Mouse (Mus musculus): ENCODE results near the gene Pard3.
"Not testable (repeated sequence)": the region's sequence is repeated elsewhere in the genome, so short reads cannot be mapped to it uniquely, and the experiment has no call there.

Gene Pard3

DNA sequence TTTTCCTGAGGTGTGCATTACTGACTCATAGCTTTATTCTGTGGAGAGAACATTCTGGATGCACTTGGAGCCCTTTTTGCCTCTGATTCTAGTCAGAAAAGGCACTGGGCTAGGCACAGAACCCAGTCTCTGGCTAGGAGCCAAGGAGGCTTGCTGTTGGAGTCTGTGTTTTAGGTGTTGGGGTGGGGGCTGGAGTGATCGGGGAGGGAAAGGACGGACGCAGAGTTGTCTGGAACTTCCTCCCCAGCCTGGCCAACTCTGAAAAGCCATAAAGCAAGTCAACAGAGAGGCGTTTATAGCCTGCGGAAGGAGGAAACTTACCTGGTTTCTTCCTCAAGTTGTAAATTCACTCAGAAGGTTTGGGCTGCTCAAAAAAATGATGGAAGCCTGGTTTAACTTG is 70.6 kb downstream of the Pard3 start:
- DNase-seq (ENCODE audit: extremely low spot score, low read depth, low spot score), result no peak

DNA sequence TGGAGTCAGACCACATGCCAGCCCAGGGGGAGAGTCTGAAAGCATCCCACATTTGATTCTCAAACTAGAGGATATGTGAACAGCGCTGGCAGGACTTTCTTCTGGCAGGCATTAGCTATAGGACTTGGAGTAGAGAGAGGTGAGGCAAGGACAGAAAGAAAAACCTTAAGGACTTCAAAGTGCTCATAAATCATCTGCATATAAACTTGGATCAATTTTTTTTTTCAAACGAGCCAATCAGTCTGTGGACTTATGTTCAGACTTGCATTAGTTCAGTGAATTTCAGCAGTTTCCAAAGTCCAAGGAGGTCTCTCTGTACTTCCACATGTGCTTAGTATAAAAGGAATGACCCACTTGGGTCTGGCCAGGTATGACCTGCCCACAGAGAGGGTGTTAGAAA is 72.5 kb downstream of the Pard3 start:
- DNase-seq (ENCODE audit: extremely low spot score, low read depth, low spot score), result no peak

DNA sequence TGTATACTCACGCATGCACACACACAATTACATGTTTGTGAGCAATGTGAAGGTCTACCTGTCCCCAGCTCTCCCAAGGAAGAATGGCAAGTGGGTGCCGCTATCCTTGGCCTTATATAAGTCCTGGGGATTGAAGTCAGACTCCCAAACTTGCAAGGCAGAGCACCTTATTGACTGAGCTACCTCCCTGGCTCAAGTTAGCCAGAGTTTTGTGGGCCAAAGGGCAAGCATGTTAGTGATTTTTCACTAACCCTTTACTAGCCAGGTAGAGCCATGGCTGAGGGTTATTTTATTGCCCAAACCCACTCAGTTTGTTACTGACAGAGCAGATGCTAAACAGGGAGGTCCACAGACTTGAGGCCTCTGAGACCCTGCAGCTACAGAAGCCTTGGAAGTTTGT is 73.1 kb downstream of the Pard3 start:
- no peak for DNase-seq (ENCODE audit: extremely low spot score, low read depth, low spot score)

DNA sequence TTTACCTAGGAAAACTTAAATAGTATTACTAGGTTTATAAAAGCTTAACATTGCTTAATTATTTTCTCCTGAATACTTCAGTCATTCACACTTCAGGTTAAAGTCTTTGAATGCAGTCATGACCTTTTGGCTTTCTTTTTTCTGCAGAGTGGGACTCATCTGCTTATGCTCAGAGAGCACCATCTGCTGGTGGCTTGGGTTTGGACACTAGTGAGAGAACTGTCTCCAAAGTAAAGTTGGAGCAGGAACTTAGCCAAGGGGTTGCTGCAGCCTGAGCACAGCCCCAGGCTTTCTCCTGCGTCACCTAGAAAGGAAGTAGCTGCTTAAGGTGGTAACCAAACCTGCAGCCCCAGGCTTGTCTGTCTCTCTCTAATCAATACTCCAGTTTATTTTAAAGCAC is 75.5 kb downstream of the Pard3 start:
- DNase-seq (ENCODE audit: extremely low spot score, low read depth, low spot score), result peak; percentile 64

DNA sequence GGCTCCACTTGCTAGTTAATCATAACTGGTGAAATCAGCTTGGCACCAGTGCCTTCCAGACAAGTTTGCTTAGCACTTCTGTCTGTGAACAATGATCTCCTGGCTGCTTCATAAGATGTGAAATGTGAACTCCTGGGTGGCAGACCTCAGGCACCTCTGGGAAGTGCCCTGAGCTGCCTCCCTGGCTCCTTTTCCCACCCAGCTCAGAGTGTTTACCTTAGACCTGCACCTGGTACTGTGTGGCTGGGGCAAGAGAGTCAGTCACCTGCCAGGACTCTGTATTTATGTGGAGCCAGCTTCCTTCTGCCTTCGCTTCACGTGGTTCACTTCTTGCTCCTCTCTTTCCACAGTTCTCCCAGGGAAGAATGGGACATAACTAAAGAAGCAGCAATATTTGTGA is 77.3 kb downstream of the Pard3 start:
- DNase-seq (ENCODE audit: extremely low spot score, low read depth, low spot score), result no peak

DNA sequence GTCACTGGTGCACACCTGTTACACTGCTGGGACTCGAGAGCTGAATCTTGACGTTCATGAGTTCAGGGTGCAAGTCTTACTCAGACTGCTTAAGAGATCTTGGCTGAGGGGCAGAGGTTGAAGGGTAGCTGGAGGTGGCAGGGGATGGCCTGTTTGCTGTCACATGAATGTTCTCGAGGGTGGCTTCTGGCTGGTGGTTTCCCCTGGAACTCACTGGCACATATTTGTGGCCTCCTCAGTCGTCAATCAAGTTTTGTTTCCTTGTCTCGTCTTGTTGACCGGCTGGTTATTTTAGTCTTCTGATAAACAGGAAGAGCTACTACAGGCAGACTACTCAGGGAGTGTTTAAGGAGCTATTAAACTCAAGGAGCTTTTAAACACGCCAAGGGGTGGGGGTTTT is 79.9 kb downstream of the Pard3 start:
- DNase-seq (ENCODE audit: extremely low spot score, low read depth, low spot score), result no peak

DNA sequence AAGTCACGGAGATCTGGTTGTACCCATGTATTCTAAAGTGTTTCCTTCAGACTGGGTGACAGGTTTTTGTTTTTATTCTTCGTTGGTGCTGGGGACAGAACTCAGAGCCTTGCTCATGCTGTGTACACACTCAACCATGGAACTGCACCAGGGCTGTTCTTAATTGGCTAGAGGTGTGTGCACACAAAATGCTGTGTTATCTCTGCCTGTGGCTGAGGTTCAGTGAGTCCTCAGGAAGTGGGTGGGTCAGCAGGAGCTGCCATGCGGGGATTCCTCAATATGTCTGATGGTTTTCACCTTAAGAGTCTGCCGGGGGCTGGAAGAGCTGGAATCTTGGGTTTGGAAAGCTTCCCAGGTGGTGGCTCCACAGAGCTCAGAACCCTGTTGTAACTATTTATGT is 80.9 kb downstream of the Pard3 start:
- no peak for DNase-seq (ENCODE audit: extremely low spot score, low read depth, low spot score)

DNA sequence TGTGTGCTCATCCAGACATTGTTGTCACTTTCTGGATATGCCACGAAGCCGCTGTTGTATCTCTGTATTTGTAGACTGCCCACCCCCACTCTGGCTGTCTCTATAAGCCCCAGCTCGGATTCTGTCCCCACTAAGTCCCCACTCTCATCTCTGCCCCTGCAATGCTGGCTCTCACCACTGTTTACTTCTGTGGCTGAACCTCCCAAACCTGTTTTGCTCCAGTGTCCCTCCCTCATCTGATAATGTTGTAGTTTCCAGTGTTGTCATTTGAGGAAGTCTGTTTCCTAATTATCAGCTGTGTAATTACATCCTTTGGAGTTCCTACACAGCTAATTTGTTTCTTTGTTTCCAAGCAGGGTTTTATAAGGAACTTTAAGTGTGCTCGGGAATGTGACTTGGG is 81.4 kb downstream of the Pard3 start:
- no peak for DNase-seq (ENCODE audit: extremely low spot score, low read depth, low spot score)

DNA sequence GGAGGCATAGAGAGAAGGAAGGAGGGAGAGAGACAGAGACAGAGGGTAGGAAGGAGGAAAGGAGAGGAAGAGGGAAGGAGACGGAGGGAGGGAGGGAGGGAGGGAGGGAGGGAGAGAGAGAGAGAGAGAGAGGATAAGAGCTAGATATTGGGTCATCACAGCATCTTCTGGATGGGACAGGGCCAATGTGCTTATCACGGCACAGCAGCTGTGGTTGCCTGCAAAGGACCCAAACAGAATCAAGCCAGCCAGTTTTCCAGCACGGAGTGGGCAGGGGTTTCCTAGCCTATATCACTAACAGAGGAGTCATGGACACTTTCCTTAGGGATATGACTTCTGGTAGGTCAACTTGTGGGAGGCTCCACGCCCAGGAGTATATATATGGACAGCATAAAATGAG is 82.4 kb downstream of the Pard3 start:
- DNase-seq (ENCODE audit: extremely low spot score, low read depth, low spot score), result no peak

DNA sequence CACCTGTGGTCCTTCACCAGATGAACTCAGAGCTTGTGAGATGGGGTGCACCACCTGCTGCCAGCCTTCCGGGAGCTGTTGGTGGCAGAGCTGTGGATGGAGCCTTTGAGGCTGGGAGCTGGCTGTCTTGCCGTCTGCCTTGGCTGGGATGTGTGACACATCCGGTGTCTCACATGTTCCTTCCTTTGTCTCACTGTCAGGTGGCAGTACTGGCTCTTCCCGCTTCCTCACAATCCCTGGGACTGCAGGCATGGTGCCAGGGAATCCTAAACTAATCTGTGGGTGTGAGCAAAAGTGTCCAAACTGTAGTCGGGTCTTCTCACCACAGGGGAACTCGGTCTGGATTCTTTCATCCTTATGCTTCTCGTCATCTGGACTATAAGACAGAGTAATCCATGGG is 85.1 kb downstream of the Pard3 start:
- DNase-seq (ENCODE audit: extremely low spot score, low read depth, low spot score), result no peak

DNA sequence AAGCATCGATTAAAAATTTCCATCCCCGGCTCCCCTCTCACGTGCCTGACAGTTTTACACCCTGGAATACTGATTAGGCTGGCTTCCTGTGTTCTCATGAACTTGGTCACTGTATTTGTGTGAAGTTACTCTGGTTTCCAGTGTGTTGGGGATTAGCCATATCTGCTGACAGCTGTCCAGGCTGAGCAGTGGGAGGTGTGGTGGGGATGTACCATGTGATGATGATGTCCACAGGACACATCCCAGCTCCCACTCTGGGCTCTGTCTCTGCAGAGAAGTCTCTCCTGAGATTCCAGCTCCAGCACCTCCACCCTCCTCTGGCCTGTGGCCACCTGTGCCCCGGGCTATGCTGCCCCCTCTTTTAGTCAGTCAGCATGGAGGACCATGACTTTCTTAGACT is 87.0 kb downstream of the Pard3 start:
- DNase-seq (ENCODE audit: extremely low spot score, low read depth, low spot score), result no peak

DNA sequence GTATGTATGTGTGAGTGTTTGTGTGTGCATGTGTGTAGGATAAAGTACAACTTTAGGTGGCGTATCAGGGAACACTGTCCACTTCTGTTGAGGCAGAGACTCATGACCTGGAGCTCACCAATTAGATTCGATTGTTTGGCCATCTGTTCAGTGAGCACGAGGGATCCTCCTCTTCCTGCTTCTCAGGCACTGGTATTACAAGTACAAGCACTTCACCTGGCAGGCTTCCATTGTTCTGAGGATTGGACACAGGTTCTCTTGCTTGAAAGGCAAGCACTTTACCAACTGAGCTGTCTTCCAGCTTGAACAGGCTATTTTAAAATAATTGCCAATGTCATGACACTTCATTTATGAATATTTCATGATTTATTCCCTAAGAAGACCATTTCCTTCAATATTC is 88.0 kb downstream of the Pard3 start:
- no peak for DNase-seq (ENCODE audit: extremely low spot score, low read depth, low spot score)

DNA sequence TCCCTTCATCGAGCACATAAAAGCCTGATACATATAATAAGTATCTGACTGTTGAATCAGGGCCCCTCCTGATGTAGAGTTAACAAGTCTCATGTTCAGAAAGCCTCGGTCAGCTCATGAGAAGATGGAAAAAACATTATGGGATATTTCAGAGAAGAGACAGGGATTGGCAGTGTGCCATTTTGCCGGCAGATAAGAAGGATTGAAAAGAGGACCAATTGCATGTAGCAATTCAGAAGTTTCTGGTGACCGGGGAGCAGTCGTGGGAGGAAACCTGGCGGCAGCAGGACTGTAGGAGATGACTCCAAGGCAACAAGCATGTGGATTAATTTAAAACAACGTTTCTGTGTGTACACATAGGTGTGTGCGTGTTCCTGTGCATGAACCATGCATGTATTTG is 93.4 kb downstream of the Pard3 start:
- no peak for DNase-seq (ENCODE audit: extremely low spot score, low read depth, low spot score)

DNA sequence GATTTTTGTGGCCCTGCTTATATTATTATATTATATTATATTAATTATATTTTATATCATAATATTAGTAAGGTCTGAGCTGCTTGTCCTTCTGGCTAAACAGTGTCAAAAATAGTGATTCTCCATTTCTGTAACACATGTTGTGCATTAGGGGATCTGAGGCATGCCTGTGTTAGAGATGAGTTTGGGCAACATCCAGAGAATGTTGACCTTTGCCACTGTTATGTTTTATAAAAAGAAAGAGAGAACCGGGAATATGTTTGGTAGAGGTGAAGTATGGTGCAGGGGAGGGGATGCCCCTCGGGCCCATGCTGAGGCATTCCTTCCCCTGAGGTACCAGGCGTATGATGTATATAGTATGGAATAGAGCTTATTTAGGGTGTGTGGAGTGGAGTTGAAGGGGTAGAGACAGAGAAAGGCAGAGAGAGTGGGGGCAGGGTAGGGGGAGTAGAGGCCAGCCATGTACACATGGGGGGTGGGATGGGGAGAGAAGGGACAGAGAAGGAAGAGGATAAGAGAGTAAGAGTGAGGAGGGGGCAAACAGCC is 95.8 kb downstream of the Pard3 start:
- DNase-seq (ENCODE audit: extremely low spot score, low read depth, low spot score), result no peak

DNA sequence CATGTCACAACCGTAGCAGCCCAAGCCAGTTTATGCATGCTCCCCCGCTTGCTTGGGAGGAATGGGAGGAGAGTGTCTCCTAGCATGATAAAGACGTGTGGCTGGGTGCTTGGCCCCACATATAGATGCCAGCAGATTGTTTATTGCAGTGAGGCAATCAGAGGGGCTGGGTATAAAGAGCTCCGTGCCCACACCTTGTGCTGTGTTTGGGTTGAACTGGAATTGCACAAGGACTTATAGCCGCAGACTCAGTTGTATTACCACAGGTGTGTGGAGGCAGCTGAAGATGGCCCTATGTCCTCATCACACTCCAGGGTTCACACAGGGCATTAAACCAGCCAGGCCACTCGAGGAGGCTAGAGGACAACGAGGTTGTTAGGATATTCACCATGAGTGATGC is 98.2 kb downstream of the Pard3 start:
- no peak for DNase-seq (ENCODE audit: extremely low spot score, low read depth, low spot score)

DNA sequence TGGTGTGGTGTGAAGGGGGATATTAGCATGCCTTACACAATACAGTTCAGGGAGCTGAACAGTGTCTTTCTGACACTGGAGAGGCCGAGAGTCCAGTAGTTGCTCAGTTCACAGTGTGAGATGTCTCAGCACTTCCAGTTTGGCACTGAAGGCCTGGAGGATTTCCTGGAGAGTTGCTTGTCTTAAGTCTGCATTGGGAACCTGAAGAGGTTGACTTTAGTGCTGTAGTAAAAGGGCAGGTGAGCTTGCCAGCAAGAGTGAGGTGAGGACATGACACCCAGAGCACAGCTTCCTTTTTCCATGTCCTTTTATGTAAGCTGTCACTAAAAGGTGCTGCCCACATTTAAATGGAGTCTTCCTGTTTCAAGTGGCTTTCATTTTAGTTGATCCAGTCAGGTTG is 99.1 kb downstream of the Pard3 start:
- no peak for DNase-seq (ENCODE audit: extremely low spot score, low read depth, low spot score)

DNA sequence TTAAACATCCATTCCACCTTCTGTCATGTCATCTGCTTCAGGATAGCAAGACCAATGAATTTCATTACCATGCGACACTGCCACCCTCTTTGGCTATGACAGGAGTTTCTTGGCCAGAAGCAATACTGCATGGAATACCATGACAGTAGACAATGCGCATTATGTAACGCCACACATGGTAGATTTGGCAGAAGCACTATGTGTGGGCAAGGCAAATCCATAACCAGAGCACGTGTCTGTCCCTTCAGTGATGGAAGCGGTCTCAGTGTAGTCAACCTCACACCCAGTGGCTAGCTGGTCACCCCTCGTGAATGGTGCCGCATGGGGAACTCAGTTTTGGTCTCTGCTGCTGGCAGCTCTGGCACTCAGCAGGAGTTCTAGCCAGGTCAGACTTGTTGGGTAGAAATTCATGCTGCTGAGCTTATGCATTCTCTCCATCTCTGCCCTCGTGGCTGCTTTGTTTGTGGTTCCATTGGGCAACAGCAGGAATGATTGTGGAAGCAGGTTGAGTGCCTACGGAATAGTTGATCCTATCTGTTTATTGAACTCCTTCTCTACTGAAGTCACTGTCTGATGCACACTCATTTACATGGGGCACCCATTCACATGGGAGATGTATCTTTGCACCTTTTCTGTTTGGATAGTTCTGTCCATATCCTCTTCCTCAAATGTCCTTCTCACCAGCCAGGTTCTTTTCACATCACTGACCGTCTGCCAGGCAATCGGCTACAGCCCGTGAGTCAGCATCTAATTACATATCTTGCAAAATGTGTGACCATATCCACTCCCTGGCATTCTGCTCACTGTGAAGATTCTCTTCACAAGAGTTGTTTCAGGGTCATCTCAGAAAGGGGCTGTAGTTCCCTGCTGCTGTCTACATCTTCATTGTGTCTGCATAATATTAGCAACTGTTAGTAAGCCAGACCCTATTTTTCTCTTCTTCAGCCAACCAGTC is 100.9 kb downstream of the Pard3 start:
- DNase-seq (ENCODE audit: extremely low spot score, low read depth, low spot score), result no peak

DNA sequence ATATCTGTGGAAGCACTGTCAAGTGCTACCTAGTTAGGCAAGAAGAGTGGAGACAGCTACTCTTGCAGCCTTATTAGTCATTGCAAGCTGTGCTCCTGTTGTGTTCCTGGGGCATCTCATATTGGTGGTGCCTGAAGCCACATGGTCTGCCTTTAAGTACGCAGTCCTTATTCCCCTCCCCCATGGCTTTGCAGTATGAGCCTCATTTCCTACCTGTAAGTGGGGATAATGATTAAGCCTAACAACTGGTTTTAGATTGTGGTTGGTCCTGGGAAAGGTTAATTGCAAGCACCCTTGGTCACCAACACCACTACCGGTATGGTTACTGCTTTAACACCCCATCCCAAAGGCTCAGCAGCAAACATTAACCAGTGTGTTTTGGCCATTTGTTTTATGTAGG is 104.8 kb downstream of the Pard3 start:
- no peak for DNase-seq (ENCODE audit: extremely low spot score, low read depth, low spot score)

DNA sequence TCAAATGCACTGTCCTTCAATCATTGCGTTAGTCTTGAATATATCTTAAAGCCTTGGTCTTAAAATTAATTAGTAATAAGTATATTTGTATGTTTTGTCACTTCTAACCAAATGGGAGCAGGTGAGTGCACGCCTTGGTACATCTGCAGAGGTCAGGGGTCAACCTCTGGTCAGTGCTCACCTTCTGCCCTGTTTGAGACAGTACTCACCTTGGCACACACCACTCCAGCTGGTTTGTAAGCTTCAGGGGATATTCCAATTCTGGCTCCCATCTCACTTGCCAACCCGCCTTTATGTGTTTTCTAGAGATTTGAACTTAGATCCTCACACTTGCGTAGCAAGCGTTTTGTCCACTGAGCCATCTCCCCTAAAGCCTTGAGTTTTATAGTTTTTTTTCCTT is 105.7 kb downstream of the Pard3 start:
- DNase-seq (ENCODE audit: extremely low spot score, low read depth, low spot score), result no peak

DNA sequence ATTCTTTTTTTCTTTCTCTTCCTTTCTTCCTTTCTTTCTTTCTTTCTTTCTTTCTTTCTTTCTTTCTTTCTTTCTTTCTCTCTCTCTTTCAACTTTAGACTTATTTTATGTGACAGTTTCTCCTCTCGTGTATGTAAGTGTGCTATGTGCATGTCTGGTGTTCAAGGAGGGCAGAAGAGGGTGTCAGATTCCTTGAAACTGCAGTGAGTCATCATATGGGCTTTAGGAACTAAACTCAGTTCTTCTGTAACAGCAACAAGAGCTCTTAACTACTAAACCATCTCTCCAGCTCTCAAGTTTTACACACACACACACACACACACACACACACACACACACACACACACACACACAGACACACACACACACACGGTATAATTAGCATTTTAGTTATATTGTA is 106.7 kb downstream of the Pard3 start:
- DNase-seq (ENCODE audit: extremely low spot score, low read depth, low spot score), result not testable (repeated sequence)

DNA sequence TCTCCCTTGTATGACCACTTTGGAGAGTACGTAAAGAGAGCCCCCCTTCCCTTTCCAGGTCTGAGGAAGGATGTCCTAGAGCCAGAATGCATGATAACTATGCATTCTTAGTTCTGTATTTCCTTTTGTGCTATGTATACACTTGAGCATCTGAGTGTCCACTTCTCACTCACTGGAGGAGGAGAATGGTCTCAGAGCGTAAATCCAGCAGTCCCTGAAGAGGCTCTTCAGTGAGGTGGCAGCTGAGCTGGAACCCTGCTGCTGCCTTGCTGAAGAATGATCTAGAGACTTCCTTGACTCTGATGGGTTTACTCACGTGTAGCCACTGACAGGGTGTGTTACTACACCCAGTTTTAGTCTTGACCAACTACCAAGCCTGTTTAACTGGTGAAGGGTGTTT is 107.2 kb downstream of the Pard3 start:
- no peak for DNase-seq (ENCODE audit: extremely low spot score, low read depth, low spot score)

DNA sequence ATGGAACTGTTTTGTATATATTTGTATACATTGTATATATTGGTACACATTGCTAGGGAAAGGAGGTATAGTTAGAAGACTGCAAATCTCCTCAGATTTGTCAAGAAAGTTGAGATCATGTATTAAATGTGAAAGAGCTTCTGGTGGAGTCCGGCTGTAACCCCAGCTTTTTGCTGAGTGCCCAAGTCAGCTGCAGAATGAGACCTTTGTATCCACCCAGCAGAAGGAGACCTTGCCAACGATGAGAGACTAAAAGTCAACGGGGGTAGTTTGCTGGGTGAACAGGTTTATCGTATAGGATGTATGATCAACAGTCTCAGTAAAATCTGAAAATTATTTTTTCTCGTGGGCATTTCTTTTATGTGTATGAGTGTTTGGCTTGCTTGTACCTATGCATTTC is 109.8 kb downstream of the Pard3 start:
- no peak for DNase-seq (ENCODE audit: extremely low spot score, low read depth, low spot score)

DNA sequence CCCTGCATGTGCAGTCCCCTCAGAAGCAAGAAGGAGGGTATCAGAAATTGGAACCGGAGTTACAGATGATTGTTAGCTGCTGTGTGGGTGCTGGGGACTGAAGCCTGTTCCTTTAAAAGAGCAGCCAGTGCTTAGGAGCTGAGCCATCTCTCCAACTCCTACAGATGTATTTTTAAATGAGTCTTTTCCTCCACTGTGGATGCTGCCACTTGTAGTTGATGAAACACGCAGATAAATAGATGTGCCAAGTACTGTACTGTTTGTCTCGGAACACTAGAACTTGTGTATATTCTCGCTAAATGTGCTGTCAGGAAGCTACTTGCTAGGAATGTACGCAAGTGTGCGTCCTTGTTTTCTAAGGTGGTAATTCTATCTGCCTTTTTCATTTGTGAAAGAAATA is 110.7 kb downstream of the Pard3 start:
- no peak for DNase-seq (ENCODE audit: extremely low spot score, low read depth, low spot score)

Data from hindlimb bud, embryonic 11.5 days (tissue).